Mouse (Mus musculus) monocyte, adult 5-6 weeks (primary cell): Measurements from ENCODE around the gene H2-DMb2. TPM values are rescaled to one million over a fixed set of nuclear protein-coding genes. Genes with fewer than 3 reads are reported as not detected.
A peak's percentile ranks its signal among the peaks of the same experiment; 100 is the strongest.

ENCODE experiments used
- ATAC-seq: fragments of 153-309, 156-312 bp; replicated peaks from 2 replicates; pipeline ENCODE4 v1.8.0; 2017; ENCODE audit warnings: mild to moderate bottlenecking; ENCODE audit not compliant: low TSS enrichment, insufficient number of reproducible peaks, severe bottlenecking, poor library complexity, low FRiP score
- total RNA-seq: library from RNA; stranded (forward); fragments of 200-1000, 200-491, 200-594 nt; gene quantifications from 3 replicates; pipeline ENCODE4 v1.2.3, GENCODE M21; 2017

H2-DMb2 gene
- total RNA-seq, 1 experiment from 2014 or later: 98.5 TPM

DNA sequence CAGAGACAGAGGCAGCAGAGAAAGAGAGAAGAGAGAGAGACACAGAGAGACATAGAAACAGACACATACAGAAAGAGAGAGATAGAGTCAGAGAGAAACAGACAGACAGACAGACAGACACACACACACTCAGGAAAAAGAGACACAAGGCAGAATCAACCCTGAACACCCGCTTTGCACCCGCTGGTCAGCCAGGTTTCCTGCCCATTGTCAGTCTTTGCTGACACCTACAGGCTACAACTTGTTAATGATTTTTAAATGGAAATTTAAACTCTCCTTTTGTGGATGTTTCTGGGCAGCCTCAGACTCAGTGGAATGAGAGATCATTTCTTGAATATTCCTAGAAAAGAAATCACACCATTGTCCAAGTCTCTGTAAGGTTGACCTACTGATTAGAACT lies 26.2 kb downstream of the H2-DMb2 start:
- peak; percentile 58 for ATAC-seq

DNA sequence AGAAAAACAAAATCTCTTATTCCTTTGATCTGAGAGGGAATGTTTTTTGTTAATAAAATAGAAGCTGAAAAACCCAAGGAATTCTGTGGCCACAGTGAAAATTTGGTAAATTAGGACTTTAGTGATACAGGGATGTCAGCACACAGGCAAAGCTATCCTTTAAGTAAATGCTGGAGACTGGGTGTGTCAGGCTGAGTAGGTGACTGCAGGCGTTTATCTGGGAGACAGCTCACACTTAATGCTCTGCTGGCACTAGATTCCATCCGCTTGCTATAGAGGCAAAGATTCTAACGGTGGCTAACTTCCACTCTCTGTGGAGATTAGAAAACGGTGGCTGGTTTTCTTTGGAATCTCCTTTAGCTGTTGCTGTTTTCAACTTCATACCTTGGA lies 27.4 kb downstream of the H2-DMb2 start:
- no peak for ATAC-seq

DNA sequence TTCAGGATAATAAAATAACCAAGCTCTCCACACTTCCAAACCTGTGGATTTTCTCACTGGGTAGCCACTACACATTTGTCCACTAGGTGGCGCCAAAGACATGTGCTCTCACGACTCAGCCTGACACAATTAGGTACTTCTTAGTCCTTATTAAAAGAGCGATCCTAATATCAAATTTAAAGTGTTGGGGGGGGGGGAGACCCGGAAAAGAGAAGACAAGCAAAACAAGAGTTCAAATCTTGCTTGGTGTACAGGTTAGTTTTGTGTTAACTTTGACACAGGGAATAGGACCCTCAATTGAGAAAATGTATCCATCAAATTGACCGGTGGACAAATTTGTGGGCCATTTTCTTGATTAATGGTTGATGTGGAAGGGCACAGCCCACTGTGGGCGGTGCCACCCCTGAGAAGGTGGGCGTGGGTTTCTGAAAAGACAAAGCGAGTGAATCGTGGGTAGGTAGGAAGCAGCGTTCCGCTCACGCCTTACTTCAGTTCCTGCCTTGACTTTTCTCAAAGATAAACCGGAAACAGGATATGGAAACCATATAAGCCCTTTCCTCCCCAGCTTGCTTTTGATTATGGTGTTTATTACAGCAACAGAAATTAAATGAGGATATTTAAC lies 27.9 kb downstream of the H2-DMb2 start:
- ATAC-seq: peak; percentile 77

DNA sequence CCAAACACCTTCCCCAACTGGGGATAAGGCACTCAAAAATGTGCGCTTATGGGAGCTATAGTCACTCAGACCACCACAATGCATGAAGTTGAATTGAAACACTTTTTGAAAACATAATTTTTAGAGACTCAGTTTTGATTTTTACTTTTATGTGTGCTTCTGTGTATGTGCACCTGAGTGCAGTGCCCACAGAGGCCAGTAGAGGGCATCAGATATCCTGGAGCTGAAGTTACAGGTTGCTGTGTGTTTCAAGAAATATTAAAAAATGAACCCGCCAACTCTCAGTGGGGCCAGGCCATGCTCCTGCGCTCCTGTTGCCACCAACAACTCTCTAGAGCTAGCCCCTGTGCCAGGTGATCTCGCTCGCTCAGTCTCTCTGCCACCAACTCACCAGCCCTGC lies 29.4 kb downstream of the H2-DMb2 start:
- no peak for ATAC-seq

DNA sequence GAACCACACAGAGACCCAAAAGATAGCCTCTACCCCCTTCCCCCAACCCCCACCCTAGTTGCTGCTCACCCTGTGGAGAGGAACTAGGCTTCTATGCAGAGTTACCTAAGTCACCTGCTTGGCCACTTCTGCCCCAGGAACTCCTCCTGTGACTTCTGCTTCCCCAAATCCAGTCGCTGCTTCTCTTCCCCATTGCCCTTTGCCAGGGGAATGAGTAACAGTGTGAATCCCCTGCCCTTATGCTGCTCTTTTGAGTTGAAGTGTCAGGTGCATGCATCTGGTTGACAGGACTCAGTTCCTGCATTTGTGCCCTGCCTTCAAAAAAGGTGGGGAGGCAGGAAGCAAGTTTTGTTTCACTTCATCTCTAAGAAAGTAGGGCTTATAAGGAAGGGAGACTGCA lies 31.0 kb downstream of the H2-DMb2 start:
- ATAC-seq: peak; percentile 48

DNA sequence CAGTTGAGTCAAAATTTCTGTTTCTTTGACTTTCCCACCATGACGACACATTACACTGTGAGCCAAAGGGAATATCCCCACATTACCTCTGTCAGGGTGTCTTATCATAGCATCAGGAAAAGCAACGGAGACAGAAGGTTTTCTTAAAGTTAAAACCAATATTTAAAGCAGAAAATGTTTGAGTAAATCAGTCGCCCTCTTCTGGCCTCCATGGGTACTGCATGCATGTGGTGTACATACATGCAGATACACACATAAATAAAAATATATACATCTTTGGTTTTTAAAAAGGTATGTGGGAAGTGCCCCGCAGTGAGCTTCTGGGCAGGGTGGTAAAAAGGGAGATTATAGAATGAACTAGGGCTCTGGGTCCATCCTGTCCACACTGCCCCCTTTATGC lies 34.1 kb downstream of the H2-DMb2 start:
- ATAC-seq: no peak

DNA sequence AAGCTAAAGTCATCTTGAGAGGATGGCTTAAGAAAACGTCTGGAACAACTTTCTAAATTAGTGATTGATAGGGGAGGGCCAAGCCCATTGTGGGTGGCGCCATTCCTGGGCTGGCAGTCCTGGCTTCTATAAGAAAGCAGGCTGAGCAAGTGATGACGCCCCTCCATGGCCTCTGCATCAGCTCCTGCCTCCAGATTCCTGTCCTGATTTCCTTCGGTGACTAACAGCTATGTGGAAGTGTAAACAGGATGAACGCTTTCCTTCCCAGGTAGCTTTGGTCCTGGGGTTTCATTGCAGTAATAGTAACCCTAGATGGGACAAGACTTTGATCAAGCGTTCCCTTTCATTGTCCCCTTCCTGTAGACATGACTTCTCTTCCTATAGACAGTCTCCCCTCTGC lies 35.9 kb downstream of the H2-DMb2 start:
- ATAC-seq: no peak

DNA sequence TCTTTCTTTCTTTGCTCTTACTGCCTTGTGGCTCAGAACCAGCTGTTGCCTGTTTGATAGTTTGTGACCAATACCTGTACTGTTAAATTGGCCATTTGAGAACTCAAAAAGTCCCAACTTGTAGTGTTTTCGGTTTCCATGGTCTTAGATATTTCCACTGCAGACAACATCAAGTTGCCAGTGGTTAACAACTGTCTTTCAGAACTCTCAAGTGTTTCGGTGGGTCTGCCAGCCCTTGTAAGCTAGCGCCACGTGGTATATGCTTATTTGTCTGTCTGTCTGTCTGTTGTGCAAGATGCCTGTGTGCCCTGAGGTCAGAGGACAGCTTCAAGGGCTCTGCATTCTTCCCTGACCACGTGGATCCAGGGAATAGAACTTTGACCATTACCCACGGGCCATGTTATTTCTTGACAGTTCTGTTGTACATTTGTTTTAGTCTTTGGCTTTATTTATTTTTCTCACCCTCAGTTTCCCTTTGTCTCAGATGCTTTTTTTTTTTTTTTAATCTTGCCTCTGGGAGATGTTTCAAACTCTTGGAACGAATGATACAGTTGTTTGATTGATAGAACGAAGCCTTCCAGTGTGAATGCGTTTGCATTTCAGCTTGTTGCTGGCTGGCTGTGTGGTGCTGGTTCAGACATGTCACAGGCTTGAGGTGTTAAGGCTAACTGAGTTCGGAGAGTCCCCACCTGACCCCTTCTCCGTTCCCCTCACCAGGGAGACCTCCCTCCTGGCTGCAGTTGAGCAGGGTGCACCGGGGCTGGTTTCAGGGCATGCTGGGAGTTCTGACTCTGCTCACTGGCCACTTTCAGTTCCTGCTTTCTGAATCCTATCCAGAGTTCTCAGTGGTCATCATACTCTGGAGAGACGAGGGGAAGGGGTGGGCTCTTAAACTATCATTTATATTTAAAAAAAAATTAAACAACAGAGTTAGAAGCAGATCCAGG lies 37.1 kb downstream of the H2-DMb2 start:
- ATAC-seq: peak; percentile 61

DNA sequence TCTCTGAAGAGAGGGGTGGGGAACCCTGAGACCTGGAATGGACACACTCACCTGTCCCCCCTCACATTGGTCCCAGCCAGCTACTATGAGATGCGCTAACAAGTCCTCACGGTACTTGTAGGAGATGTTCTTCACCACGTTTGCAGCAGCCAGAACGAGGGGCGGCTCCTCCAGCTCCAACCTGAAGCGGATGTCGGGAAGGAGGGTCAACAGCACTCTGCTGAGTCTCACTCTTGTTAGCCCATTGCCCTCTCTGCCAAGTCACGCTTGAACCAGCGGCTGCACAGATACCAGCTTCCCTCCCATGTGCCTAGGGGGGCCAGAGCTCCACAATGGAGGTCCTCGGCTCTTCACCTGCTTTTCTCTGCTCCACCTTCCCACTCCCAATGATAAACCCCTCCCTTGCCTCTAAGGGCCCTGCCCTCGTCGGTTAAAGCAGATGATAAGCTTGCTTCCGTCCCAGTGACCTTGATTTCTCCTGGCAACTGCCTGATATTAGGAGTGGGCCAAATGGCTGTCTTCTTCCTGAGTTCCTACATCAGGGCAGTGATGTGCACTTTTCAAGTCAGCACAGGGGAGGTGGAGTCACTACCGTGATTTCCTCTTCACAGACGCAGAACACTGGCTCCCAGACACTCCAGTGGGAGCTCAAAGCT lies 40.6 kb downstream of the H2-DMb2 start:
- no peak for ATAC-seq

DNA sequence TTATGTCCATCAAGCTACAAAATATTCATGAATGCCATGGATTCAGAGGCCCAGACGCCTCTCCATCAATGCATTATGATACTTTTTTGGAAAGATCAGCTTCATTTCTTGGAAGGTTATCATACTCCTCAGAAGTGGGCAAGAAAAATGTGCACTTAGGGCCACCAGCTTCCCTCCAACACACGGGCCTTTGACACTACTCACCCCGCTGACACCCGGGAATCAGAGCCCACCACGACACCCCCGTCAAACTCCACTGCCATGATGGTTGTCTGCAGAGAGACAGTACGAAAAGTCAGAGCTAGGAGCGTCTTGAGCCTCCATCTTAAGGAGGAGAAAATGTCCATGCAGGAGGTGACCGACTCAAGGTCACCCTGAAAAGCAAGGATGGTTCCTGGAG lies 42.4 kb downstream of the H2-DMb2 start:
- no peak for ATAC-seq

DNA sequence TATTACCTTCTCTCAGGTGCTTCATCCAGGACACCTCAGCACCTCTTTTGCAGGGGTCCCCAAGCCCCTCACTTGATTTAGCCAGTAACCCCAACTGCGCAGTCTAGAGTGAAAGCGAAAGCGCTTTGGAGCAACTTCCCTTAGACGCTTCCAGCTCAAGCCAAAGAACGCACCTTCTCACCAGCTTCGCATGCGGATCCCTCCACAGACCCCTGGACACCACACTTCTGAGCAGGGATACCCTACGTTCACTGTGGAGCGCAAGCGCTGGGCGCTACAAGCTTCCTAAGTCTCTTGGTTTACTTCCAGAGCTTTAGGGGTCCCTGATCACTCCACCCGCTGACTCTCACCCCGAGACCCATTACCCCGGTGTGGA lies 43.8 kb downstream of the H2-DMb2 start:
- ATAC-seq: no peak

DNA sequence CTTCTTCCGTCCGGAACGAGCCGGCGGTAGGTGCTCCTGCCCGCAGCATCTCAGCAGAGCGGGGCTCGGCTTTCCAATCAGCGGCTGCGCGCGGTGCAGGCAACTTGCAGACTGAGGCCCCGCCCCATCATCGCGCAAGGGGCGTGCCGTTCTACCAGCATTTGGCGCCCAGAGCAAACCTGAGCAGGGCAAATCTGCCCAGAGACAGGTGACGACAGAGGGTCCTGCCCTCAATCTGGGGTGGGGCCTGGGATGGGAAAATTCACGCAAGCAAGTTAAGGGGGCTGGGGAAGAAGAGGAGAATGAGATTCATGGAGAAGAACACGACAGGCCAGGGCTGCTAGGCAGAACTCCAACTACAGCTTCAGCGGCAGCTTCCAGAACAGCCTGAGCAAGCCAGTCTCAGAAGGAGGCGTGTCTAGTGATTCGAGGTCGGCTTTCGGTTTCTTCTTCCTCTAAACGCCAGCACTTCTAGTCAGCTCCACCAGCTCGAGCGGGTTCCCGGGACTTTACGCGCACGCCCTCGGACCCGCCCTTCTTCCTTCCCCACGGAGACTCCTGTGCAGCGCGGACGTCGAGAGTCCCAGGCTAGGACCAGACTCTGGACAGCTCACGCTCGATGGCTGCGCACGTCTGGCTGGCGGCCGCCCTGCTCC lies 44.3 kb downstream of the H2-DMb2 start, which contains the start of the genes Tap1 and Psmb9:
Gene Tap1, plus strand, starts transcription at position 293 of the 656 bp plus-strand sequence.
Gene Psmb9, minus strand, starts transcription at position 504 of the 656 bp plus-strand sequence.
- peak; percentile 87 for ATAC-seq

DNA sequence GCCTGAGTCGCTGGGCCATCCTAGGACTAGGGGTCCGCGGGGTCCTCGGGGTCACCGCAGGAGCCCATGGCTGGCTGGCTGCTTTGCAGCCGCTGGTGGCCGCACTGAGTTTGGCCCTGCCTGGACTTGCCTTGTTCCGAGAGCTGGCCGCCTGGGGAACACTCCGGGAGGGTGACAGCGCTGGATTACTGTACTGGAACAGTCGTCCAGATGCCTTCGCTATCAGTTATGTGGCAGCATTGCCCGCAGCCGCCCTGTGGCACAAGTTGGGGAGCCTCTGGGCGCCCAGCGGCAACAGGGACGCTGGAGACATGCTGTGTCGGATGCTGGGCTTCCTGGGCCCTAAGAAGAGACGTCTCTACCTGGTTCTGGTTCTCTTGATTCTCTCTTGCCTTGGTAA lies 44.9 kb downstream of the H2-DMb2 start:
- ATAC-seq: no peak

DNA sequence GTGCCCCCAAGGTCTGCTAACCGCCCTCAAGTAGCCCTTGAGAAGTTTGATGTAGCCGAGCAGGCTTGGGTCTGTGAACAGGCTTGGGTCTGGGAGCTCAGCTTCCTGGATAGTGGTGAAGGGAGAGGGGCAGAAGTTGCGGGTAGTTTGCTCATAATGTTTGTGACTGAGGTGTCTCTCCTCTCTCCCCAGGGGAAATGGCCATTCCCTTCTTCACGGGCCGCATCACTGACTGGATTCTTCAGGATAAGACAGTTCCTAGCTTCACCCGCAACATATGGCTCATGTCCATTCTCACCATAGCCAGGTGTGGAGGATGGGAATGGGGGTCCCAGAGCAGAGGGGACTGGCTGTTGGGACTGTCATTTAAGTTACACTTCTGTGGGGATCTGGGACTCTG lies 45.9 kb downstream of the H2-DMb2 start:
- no peak for ATAC-seq

DNA sequence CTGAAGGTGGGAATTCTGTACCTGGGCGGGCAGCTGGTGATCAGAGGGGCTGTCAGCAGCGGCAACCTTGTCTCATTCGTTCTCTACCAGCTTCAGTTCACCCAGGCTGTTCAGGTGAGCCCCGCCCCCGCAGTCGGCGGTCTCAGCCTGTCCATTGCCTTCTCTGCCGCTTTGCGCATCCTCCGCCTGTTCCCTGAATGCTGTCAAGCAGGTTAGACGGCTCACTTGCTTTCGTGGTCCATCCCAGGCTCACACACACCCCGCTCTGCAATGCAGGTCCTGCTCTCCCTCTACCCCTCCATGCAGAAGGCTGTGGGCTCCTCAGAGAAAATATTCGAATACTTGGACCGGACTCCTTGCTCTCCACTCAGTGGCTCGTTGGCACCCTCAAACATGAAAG lies 49.7 kb downstream of the H2-DMb2 start:
- ATAC-seq: no peak

DNA sequence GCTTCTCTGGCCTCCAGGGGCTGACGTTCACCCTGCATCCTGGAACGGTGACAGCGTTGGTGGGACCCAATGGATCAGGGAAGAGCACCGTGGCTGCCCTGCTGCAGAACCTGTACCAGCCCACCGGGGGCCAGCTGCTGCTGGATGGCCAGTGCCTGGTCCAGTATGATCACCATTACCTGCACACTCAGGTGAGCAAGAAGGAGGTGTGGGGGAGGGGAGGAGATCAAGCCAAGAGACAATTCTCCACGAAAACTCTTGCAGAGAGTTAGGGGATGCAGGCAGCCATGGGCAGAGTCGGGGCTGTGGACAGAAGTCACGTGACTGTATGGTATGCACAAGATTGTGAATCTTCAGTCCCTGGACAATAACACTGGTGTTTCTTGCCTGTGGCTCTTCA lies 50.4 kb downstream of the H2-DMb2 start:
- no peak for ATAC-seq

DNA sequence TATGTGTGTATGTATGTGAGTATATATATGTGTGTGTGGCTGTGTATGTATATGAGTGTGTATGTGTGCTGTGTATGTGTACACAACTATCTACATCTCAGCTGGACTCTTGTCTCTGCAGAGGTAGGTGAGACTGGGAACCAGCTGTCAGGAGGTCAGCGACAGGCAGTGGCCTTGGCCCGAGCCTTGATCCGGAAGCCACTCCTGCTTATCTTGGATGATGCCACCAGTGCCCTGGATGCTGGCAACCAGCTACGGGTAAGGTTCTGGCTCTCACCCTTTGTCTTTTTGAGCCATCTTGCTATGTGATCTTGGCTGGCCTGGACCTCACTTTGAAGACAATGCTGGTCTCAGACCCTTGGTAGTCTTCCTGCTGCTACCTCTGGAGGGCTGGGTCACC lies 51.6 kb downstream of the H2-DMb2 start:
- ATAC-seq: no peak

DNA sequence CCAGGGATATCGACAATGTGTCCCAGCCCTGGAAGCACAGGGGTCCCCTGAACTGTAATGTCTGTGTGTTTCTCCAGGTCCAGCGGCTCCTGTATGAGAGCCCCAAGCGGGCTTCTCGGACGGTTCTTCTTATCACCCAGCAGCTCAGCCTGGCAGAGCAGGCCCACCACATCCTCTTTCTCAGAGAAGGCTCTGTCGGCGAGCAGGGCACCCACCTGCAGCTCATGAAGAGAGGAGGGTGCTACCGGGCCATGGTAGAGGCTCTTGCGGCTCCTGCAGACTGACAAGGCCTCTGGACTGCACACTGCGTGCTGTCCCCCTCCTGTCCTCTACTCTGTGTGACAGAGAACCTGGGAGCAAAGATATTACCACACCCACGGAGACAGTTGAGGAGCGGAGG lies 53.4 kb downstream of the H2-DMb2 start:
- 0 out of 2 replicates have a peak, but pooled peaks have one; percentile 20 for ATAC-seq
